Mouse (Mus musculus) cerebellum, adult 11 months (tissue): ENCODE measurements around the gene Ntrk3.

Experiments
- DNase-seq: peaks from one replicate; pipeline ENCODE4 v3.0.0; 2022

Ntrk3 gene

DNA sequence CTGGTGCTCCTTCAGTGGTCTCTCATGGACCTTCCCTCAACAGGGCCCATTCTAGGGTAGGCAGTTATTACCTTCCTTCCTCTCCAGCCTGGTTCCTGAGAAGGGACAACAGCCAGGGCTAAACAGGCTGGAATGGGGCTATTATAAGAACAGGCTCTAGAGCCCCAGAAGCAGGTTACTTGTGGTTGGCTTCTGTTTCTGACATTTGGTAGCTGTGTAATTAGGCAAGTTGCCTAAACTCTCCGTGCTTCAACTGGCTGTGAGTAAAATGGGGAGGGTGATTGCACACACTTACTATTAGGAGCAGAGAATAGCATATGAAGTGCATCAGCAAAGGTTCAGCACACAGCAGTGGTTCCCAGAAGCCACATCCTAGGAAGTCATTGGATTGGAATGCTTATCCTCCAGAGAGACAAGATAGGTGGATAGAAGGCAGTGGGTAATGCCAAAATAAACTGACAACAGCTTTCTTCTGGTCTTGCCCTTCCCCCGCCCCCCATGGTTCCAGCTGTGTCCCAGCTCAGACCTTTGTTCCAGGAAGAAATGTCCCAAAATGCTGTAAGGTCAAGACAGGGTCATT lies 230.7 kb downstream of the Ntrk3 start:
- DNase-seq = peak; percentile 46

DNA sequence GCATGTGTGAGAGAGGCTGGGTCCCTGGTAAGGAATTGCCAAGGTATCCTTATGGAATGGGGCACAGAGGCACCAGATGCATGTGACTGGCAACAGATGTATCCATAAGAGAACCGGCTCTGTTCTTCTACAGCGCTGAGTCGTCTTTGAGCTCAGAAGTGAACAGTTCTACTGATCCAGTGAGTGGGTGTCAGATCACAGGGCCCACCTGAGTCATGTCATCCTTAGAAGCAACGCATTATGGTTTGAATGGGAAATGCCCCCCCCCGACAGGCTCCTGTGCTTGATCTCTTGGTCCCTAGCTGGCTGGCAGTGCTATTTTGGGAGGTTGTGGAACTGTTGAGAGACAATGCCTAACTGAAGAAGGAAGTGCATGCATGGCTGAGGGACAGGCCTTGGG lies 236.9 kb downstream of the Ntrk3 start:
- no peak for DNase-seq

DNA sequence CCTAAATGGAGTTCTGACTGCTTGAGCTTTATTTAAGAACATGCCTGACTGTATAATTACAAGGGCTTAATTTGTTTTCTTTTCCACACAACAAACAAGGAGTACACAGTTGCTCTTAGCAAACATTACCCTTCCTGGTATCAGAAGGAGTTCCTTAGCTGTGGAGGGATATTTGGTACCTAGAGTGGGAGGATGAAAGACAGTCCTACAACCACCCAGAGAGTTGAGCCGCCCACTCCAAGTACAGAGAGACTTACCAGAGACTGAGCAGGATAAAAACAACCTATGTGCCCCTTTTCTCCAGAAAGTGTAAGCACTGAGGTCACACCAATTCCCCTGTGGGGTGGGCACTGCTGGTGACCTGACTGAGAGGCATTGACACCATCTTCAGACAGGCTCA lies 237.8 kb downstream of the Ntrk3 start:
- no peak for DNase-seq

DNA sequence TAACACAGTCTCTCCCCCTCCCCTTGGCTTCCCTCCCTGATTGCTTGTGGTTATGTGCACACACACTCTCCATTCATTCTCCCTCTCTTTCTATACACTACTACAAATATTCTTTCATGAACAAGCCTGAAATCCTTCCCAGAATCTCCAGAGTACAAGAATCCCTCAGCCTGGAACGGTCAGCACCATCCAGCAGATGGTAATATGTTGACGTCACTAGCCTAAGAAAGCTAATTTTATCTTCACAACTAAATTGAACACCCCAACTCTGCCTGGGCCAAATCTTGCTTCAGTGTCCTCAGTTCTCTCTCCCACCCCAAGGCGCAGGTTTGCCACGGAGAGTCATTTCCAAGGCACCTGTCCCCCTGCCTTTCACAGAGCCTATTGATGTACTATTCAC lies 239.5 kb downstream of the Ntrk3 start:
- no peak for DNase-seq

DNA sequence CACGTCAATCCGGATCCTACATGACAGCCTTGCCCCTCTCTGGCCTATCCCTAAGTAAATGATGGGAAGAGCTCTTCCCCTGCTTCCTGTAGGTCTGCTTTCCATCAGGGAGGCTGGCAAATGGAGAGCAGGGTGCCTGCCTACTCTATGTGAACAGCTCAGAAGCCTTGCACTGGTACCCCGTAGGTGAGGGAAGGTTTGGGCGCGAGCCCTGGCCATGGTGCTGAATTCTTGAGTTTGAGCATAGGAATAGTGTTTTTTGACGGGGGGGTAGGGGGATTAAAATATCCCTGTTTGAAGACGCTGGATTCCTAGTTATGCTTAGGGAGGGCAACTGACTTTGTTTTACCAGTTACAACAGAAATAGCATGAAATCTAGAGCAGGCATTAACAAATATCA lies 240.0 kb downstream of the Ntrk3 start:
- no peak for DNase-seq

DNA sequence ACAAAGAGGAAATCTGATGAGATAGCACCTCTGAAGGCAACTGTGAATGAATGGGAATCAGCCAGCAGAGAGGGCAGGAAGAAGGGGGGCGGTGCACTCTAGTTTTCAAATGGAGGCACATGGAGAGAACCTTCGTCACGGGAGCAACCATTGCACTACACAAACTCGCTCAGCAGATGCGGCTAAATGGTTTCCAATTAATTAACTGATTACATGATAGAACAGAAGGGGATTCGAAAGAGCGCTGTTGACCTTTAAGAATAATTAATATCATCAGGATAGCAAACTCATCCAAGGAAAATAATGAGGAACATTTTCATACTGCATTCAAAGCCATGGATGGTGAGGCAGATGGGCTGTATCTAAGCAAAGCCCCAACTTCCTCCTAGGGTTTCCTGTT lies 244.2 kb downstream of the Ntrk3 start:
- DNase-seq = no peak

DNA sequence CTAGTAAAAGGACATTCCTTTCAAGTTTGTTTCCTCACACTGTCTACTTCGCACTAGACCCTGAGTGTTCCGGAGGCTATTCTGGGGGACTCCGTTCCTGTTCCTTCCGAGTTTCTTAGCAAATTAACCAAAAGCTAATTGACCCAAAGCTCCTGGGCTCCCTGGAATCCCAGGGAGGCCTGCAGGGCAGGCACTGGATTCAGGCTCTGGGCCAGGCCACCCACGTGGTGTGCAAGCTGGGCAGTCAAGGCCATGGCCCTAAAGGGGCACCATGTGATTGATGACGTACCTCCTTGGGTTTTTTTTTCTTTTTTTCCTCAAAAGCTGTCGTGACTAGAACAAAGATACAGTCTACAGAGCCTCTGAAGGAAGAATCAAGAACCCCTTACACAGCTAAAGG lies 246.6 kb downstream of the Ntrk3 start:
- no peak for DNase-seq

DNA sequence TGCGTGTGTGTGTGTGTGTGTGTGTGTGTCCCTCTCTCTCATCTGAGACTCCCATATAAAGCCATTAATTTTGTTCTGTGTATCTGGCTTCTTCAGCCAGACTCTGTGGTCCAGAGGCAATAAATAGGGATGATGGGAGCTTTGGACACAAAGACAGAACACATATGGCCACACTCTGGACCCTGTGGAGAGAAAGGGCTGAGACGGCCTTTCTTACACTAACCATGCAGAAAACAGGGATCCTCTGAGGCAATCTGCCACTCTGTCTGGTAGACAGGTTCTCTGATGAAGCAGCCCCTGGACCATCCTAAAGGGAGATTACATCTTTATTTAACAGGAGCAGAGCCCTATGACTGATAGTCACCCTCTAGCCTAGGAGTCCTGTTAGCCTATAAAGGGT lies 253.5 kb downstream of the Ntrk3 start:
- no peak for DNase-seq

DNA sequence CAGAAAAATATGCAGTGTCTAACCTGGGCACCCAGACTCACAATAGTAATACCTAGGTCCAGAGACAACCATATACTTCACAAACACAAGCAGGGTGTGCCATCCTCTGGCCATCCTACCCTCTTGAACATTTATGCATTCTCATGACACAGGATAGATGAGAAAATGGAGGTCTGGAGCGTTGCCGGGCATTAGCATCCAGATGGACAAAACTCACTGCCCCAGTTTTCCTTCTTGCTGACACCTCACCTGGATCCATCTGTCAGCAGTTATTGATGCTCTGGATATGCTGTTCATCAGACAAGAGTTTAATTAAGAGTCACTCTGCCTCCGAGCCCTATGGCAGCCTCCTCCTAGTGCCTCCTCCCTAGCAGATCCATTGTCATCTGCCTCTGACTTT lies 254.1 kb downstream of the Ntrk3 start:
- no peak for DNase-seq

DNA sequence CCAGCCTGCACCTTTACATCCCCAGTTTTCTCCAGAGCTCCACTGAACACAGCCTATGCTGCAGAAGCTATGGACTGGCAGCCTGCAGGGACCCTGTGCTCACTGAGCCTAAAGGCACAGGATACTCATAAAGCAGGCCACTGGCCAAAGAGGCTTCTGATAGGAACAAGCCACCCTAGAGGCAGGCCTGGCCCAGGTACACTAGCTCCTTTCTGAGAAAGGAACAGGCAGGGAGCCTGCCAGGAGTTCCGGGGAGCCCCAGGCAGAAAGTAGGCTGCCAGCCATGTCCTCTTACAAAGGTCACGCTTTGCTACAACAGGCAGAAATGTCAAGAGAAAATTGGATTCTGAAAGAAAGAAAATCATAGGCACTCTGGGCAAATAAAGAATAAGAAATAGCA lies 254.8 kb downstream of the Ntrk3 start:
- peak; percentile 58 for DNase-seq

DNA sequence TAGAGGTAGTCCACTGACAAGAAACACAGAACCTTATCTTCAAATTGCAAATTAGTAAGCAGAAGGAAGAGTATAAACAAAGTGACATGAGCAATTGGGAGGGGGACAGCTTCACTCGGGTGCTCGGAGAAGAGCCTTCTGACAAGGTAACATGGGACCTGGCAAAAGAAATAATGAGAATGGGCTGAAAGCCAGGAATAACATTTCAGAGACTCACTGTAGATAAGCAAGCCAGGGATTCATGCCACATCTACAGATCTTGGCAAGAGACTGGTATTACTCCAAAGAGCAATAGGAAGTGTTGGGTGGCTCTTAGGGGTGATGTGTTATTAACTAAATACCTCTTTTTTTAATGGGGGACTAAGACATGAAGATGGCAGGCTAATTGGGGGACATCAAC lies 258.9 kb downstream of the Ntrk3 start:
- DNase-seq = peak; percentile 36

DNA sequence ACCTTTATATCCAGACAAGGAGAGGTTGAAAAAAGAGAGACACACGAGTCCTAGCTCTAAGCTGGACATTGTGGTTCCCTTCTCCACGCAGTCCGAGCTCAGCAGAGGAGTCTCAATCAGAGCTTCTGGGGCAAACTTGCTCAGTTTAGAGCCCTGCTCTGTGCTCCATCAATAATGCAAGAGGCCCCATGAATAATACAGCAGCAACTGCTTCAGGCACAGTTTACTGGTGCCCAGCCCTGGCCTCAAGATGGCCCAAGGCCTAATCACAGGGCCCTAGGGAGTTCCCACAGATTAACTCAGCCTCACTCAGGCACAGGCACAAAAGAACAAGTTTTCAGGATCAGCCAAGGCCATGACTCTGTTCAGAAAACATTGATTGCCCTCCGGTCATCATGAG lies 266.1 kb downstream of the Ntrk3 start:
- DNase-seq = no peak

DNA sequence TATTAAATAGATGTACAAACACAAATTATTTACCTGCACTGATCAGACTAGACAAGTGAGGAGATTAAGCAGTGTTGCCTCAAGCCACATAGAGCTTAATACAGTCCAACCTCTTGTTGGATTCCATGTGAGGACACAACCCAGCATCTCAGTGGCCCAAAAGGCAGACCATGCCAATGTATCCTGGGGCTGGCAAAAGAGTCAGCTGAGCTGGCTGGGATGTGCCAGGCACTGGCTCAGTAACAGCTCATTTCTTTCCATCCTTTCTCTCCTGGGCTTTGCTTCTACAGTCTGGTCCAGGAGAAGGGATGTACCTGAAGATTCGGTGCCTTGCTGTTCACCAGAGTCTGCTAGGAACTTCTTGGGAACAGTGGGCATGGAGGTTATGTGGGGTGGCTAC lies 266.5 kb downstream of the Ntrk3 start:
- peak; percentile 52 for DNase-seq

DNA sequence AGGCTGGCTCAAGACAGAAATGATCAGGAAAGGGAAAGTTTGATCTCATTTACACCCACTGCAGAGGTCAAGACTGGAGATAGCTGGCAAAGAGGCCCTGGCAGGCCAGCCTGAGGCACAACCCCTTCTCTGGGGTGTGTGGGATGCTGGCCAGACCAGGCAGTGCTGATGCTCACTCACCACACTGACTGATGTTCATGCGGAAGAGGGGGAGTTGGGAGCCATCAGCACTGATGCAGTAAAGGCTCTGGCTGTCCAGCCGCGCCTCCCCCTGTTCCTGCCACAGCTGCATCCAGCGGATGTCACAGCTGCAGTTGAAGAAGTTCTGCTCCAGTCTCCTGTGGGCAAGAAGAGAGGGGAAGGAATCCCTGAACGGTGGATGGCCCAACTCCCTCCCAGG lies 275.2 kb downstream of the Ntrk3 start:
- no peak for DNase-seq

DNA sequence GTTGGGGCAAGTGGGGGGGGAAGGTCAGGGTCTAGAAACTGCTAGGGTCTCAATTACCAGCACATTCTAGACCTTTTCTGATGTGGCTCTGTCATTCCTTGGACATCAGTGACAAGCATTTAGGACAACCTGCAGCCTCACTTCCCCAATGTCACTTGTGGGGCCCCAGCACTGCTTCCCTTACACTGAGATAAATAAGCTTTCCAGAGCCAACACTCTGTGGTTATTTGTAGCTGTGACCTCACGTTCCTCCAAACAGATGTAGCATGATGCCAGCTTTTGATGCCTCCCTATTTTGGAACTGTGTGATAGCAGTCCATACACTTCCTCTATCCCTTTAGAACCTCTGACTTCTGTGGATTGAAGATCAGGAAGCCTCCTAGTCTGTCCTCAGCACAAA lies 278.8 kb downstream of the Ntrk3 start:
- no peak for DNase-seq

DNA sequence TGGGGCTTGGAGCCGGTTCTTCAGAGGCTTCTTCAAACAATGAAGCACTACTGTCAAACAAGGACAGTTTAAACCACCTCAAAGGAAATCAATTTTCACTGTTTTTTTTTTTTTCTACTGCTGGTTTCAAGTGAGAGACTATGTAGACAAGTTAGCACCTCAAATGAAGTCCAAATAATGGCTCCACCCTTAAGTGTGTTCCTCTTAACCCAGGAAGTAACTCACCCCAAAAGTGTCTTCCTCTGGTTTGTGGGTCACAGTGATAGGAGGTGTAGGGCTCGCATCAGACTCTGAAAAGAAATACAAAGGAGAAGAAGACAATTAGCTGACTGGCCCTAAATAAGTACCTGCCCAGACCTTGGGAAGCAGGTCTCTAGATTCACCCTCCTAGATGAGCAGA lies 286.1 kb downstream of the Ntrk3 start:
- no peak for DNase-seq

DNA sequence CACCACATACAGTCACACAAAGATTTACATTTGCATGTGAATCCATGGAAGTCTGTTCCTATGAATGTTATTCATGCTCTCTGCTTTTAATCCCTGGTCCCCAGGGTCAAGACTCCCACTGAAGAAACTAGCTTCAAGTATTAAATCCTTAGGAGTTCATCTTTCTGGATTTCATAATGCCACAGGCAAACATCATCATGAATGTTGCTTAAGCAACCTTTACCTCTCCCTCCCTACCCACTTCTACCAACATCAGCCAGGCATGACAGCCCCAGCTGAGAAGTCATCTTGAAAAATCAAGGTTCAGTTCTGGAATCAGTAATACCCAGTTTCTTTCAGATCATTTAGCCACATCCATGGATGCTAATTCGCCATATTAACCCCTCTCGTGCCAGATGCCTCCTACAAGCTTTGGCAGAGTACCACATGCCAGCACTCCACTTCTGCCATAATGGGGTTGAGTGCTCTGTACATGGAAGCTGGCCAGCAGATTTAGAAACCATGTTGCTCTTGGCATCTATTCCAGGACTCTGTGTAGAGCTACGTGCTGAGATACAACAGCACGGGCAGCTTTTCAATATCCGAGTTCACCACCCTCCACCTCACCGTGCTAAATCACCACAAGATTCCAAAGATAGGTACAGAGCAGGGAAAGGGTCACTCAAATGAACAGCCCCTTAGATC lies 287.8 kb downstream of the Ntrk3 start:
- DNase-seq = peak; percentile 60

DNA sequence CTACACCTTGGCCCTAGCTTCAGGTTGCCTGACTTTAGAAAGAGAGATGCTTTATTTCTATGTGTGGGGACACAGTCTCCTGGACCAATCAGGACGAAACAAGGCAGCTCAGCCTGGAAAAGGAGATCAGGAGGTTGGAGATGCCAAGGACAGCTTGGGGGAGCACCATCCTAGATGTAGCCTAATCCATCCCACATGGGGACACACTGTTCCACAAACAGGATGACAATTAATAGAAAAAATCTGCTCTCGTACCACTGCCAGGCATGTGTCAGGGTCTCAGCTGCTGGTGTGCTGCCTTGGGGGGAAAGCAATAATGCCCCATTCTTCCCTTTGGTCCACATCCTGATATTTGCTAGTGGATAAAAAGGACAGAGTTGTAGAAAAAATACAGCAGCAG lies 289.0 kb downstream of the Ntrk3 start:
- DNase-seq = no peak

DNA sequence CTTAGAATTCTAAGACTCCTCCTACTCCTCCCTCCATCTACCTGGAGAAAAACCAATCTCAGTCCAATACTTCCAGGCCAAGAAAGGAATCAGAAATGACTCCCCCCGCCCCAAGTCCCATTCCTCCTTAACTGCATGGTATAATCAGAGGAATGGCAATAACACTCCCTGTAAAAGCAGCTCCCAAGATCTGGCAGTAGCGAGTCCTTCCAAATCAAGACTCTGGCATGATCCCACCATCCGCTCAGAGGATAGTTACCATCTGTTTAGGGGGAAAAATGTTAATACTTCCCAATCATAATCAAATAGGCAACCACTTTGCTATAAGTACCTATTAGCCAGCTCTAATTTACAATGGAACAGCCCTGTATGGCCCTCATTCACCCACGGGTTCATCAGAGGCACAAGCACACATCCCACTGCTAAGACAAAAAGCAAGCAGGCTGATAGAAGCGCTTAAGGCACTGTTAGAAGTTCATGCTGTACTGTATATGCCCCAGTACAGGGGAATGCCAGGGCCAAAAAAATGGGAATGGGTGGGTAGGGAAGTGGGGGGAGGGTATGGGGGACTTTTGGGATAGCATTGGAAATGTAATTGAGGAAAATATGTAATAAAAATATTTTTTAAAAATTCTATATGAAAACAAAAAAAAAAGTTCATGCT lies 294.3 kb downstream of the Ntrk3 start:
- peak; percentile 44 for DNase-seq

DNA sequence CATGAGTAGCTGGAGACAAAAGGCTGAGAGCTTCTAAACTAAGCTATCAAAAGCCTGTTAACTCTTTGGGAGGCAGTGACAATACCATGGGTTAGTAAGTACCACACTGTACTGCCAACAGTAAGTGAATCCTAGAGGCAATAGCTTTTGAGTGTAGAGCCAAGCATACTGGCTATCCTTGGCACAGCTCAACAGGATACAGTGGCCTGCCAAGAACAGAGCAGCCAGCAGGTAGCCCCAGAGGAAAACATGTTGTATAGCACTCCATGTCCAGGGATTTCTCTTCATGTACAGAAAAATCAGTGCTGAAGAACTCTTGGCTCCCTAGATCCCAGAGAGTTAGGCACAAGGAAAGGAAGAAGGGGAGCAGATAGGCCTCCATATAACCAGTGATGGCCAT lies 296.1 kb downstream of the Ntrk3 start:
- DNase-seq = peak; percentile 83

DNA sequence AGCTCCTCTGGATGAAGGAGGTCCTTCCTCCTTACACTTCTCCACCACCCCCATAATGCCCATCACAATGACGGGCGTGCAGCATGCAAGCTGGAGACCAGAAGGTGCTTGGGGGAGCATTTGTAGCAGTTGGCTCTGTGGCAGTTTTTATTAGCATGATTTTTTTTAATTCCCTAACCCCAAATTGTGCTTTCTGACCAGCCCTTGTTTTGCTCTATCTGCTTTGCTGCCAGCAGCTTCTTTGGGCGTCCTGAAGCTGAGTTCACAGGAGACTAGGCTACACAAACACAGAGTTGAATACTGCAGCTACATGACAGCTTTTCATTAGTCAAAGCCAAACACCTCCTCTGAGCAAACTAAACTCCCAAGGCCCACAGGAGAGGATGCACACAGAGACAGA lies 296.9 kb downstream of the Ntrk3 start:
- DNase-seq = no peak

DNA sequence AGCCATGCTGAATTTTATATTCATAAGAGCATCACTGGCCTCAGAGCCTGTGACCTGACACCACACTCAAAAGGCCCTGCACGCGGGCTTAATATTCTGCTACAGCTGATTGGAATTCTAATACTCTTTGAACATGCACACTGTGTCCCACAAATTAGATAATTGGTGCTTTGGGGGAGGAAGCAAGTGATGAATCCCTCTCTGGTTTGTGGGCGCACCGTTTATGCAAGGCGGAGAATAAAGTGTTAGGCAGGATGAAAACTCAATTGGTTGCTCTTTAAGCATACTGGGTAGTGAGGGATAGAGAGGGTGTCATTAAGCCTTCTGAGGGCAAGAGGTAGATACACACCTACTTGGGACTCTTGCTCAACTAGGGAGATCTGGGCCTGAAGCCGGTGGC lies 297.3 kb downstream of the Ntrk3 start:
- DNase-seq = no peak

DNA sequence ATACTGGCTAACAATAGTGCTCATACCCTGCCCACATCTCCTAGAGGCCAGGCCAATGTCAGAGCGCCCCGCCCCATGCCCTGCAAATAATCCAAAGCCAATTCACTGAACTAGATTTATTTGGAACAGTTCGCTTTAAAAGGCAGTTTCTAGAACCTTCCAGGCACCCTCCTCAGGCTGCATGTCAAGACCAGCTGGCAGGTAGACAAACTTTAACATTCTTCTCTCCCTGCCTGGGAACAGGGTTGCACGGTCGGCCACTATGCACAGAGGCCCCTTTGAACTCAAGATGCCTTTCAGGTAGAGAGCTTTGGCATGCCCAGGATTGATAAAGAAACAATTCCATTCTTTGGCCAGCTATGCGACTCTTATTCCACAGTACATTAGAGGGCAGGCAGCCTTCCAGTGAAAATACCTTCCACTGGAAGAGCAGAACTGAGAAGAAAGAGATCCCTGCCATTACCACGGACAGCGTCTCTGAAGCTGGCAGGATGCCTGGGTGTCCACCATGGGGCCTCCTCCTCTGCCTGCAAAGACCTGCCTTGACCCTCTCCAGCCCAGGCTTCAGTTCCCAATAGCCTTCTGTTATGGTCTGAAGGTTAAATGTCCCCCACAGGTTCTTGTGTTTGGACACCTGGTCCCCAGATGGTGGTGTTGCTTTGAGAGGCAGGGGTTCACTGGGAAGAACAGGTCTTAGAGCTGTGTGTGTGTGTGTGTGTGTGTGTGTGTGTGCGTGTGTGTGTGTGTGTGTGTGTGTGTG lies 298.3 kb downstream of the Ntrk3 start:
- DNase-seq = peak; percentile 68

DNA sequence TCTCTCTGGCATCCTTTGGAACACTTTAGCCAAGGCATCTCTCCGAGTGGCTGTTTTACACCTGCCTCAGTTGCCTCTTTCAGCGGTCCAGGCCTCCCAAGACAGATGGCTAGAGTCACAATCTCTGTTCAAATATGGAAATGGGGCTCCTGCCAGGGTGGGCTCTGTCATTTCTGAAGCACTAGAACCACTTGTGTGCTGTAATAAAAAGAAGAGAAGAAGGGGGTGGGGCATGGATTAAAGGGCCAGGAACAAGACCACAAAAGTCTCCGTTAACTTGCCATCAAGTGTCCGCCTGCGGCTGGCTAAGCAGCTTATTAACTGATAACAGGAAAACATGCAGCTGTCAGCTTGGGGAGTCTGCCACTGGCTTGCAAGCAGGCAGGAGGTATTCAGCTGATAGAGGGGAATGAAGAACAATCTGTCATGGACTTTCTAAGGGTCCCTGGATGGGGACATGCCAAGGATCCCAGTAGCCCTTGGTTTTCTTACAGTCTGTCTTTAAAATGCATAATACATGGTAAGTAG lies 304.1 kb downstream of the Ntrk3 start:
- DNase-seq = no peak
